Mouse (Mus musculus): ENCODE results near the gene Bax. TPM values are rescaled to one million over a fixed set of nuclear protein-coding genes. Genes with fewer than 3 reads are reported as not detected.
"Not testable (repeated sequence)": the region's sequence is repeated elsewhere in the genome, so short reads cannot be mapped to it uniquely, and the experiment has no call there.

Gene Bax
- polyA plus RNA-seq, 1 experiment from 2014 or later = 288 TPM

DNA sequence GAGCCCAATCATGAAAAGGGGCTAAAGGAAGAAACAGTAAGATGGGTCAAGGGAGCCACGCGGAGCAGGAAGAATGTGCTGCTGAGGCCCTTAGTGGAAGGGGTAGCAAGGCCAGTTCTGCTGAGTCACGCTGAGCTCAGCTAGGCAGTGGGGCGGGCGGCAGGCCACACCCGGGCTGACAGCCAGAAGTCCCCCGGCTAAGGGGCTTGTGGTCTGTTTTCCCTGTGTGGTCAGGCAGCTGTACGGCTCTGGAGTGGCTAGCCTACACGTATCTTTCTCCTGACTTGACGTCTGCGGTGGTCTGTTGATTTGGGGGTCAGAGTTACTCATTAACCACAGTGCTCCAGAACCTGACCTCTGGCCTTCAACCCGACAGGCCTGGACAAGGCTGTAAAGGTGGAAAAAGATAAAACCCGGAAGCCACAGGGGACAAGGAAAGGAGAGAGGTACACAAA lies 5.8 kb downstream of the Bax start:
- Histone ChIP-seq H3K9ac (replicated peaks) (no peak overlapping the region), H3K27me3 (no peaks in the 10 kb centered on the region), H3K4me1 (peaks cover 48% of the 10 kb centered on the region), H3K27ac (replicated peaks) (peak overlapping the region; percentile 96), H3K4me2 (replicated peaks) (peak overlapping the region; percentile 56; the same call in 1 of the 2 replicates), H3K4me3 (no peak overlapping the region), H3K36me3 (peaks cover 47% of the 10 kb centered on the region), H3K9me3 (no peaks in the 10 kb centered on the region)
- 49% methylated on average over 13 of the region's 13 CpGs for WGBS
- ATAC-seq (replicated peaks) = no peak

DNA sequence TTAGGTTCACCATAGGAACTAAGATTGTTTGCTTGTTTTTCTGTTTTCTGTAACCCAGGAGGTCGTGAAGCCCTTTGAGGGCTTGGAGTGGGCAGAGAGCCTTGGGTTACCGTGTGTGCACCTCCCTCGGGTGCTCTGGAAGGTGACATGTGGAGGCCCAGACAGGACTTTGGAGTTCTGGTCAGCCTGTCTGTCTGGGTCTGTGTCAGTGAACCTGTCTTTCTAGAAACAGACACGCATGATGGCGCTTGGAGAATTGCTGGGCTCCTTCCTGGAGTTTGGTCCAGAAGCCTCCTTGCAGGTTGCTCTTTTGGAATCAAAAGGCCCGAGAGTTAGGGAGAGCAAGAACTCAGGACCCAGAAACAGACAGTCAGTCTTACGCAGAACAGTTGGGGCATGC lies 6.3 kb downstream of the Bax start:
- Histone ChIP-seq H3K4me3 (peak overlapping the region; percentile 93), H3K4me1 (peaks cover 43% of the 10 kb centered on the region), H3K27ac (replicated peaks) (peak overlapping the region; percentile 96), H3K27me3 (no peaks in the 10 kb centered on the region), H3K9ac (replicated peaks) (peak overlapping the region; percentile 41), H3K9me3 (no peaks in the 10 kb centered on the region), H3K4me2 (replicated peaks) (peak overlapping the region; percentile 56), H3K36me3 (peaks cover 48% of the 10 kb centered on the region)
- 79% methylated on average over 7 of the region's 7 CpGs for WGBS
- peak; percentile 2; the same call in 1 of the 2 replicates for ATAC-seq (replicated peaks)

DNA sequence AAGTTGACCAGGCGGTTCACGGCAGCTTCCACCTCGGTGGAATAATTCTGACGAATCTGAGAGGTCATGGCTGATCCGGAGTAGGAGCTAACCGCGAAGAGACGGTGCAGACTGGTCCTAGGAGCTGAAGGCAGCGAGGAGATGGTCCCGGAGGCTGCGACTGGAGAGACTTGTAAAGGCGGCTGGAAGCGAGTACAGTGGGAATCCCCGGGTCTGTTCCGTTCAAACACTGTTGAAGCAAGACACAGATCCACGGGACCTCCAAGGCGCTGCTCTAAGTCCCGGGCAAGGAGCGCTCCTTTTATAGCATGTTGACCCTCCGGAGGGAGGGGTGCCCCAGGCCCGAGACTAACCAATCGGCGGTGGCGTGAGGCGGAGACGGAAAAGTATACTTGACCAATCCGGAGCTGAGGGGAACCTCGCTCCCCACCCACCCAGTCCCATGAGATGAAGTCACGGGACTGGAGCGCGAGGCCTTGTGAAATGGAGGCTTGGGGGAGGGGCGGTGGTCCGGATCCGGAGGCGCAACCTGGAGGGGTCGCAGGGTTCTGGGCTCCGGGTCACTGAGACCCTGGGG lies 7.0 kb downstream of the Bax start, which contains the start of gene Ftl1:
Ftl1 (minus strand) TSS at position 321 of the 577 bp plus-strand sequence.
- Histone ChIP-seq H3K36me3 (peaks cover 47% of the 10 kb centered on the region), H3K4me1 (peaks cover 36% of the 10 kb centered on the region), H3K27ac (replicated peaks) (peak within 1 kb of the TSS; percentile 96), H3K9ac (replicated peaks) (peak within 1 kb of the TSS; percentile 93), H3K4me3 (peak within 1 kb of the TSS; percentile 93), H3K4me2 (replicated peaks) (peak within 1 kb of the TSS; percentile 63)
- not testable (repeated sequence) for H3K27me3 ChIP-seq, H3K9me3 ChIP-seq
- under 1% methylated on average over 31 of the region's 37 CpGs for WGBS
- peak; percentile 95 for ATAC-seq (replicated peaks)

DNA sequence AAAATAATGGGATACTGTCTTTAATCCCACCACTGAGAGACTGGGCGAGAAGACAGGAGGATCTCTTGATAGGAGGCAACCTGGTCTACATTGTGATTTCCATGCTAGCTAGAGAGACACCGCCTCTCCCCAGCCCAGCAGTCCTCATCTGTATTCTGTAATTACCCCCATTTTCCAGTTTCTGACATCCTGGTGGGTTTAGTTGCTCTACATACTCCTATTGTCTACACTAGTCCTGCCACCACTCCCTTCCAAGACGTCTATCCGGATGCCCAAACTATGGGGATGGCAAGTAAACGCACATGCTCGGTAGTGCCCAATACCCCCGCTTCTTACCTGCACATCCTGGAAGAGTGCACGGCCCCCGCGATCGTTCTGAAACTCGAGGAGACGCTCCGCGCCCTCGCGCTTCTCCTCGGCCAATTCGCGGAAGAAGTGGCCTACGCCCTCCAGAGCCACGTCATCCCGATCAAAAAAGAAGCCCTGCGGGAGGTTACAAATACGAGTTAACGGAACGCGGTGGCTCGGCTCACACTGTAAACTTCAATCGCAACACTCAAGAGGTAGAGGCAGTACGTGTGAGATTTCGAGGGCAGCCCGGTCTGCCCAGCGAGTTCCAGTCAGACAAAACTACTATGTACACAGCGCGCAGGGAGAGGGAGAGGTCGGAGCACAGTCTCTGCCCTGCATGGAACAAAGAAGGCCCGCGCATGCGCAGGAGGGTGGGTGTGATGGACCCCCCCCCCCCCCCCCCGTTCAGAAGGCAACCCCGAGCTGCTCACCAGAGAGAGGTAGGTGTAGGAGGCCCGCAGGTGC lies 7.7 kb downstream of the Bax start:
- H3K9me3 ChIP-seq = no peaks in the 10 kb centered on the region
- peak; percentile 77 for ATAC-seq (replicated peaks)
- peak overlapping the region; percentile 63 for H3K4me2 ChIP-seq (replicated peaks)
- H3K4me3 ChIP-seq = peak overlapping the region; percentile 93
- H3K4me1 ChIP-seq = peaks cover 35% of the 10 kb centered on the region
- WGBS = under 1% methylated on average over 43 of the region's 43 CpGs
- H3K9ac ChIP-seq (replicated peaks) = peak overlapping the region; percentile 93
- H3K36me3 ChIP-seq = peaks cover 50% of the 10 kb centered on the region
- H3K27ac ChIP-seq (replicated peaks) = peak overlapping the region; percentile 96
- no peaks in the 10 kb centered on the region for H3K27me3 ChIP-seq

DNA sequence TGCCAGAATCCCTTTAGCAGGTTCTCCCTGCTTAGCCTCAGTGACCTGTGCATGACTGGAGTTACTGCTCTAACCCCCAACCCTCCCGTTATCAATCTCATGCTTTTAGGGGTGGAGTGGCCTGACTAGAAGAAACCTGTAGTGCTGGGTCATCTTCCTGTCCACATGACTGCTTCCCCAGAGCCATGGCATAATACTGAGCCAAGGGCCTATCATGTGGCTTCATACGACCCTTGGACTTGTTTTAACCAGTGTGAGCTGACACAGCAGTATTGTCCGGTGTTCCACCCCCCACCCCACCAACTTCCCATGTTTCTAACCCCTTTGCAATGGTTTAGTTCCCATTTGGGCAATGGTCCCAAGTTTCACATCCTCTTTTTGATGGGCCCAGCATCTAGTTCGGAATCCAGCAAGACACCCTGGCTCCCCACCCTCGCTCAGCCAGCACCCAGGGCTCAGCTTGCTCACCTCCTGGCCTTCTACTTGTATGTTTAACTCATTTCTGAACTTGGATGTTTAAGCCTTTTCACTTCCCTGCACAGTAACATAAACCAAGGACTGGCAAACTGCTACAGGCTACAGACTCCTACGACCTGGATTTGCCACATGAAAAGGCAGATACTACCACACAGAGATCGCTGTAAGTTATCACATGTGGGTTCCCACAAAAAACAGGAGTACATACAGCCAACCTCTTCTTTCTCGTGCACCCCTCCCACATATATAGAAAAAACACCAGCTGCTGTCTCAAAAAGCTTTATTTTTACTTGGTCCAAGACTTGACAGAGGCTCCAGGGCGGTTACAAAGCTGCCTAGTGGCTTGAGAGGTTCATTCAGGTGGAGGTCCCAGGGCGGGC lies 9.3 kb downstream of the Bax start:
- Histone ChIP-seq H3K27ac (replicated peaks) (peak overlapping the region; percentile 96), H3K36me3 (peaks cover 37% of the 10 kb centered on the region), H3K4me3 (peak overlapping the region; percentile 93), H3K4me1 (peaks cover 32% of the 10 kb centered on the region), H3K4me2 (replicated peaks) (peak overlapping the region; percentile 63), H3K9ac (replicated peaks) (peak overlapping the region; percentile 93), H3K9me3 (no peaks in the 10 kb centered on the region), H3K27me3 (no peaks in the 10 kb centered on the region)
- no peak for ATAC-seq (replicated peaks)
- WGBS = 71% methylated on average over 10 of the region's 10 CpGs

DNA sequence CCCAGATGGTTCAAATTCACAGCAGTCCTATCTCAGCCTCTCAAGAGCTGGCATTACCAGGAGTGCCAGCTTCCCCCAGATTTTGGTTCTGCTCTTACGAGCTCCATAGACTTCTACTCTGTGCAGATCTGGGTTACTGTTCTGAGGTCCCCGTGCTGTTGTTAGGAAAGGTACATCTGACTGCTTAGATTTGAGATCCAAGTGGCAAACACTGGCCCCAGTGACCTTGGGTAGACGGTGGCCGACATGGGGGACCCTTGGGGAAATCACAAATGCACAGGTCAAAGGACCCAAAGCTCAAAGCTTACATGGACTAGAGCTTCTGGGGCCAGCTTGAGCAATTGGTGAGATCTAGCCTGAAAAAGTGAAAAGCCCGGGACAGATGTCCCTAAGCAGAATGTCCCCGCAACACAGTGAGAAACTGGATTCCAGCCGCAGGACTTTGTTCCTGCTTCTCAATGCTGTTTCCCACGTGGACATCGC lies 9.9 kb downstream of the Bax start:
- H3K9me3 ChIP-seq = no peaks in the 10 kb centered on the region
- H3K27me3 ChIP-seq = no peaks in the 10 kb centered on the region
- peaks cover 32% of the 10 kb centered on the region for H3K4me1 ChIP-seq
- ATAC-seq (replicated peaks) = no peak
- peak overlapping the region; percentile 63 for H3K4me2 ChIP-seq (replicated peaks)
- peaks cover 31% of the 10 kb centered on the region for H3K36me3 ChIP-seq
- peak overlapping the region; percentile 93; the same call in 1 of the 2 replicates for H3K9ac ChIP-seq (replicated peaks)
- H3K4me3 ChIP-seq = peak overlapping the region; percentile 93; the same call in 1 of the 2 replicates
- H3K27ac ChIP-seq (replicated peaks) = peak overlapping the region; percentile 96
- WGBS = 59% methylated on average over 9 of the region's 9 CpGs

DNA sequence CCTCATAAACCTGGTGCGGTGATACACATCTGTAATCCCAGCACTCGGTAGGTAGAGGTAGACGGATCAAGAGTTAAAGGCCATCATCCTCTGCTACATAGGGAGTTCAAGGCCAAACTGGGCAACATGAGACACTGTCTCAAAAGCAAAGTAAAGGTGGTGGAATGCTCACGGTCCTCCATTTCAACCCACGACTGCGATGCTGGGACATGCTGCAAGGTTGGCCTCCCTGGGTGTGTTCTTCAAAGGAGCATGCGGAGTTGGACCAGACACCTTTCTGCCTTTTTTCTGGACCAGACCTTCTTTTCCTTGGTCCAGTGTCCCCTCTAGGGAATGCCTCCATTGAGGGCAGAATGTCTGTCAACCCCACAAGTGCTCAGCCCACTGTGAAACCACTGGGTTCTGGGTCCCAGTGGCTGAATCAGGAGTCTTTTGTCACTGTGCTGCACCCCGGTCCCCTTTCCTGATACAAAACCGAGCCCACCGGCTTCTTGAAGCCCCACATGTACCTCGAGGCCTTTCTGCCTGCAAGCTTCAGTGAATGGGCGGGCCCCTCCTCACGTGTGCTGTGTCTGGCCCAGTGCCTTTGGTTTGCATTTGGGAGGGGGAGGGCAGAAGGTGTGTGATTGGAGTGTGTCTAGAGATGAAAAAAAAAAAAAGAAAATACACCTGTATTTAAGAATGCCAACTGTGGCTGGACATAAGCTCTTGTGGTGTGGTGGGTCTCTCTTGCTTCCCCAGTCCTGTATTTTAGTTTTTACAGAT lies 10.6 kb downstream of the Bax start:
- 75% methylated on average over 13 of the region's 13 CpGs for WGBS
- H3K4me2 ChIP-seq (replicated peaks) = no peak overlapping the region
- no peak overlapping the region for H3K4me3 ChIP-seq
- peaks cover 32% of the 10 kb centered on the region for H3K4me1 ChIP-seq
- H3K27ac ChIP-seq (replicated peaks) = 0 out of 2 replicates have a peak overlapping the region, but pooled peaks have one; percentile 96
- H3K9ac ChIP-seq (replicated peaks) = no peak overlapping the region
- no peaks in the 10 kb centered on the region for H3K9me3 ChIP-seq
- ATAC-seq (replicated peaks) = no peak
- H3K27me3 ChIP-seq = no peaks in the 10 kb centered on the region
- H3K36me3 ChIP-seq = peaks cover 31% of the 10 kb centered on the region

DNA sequence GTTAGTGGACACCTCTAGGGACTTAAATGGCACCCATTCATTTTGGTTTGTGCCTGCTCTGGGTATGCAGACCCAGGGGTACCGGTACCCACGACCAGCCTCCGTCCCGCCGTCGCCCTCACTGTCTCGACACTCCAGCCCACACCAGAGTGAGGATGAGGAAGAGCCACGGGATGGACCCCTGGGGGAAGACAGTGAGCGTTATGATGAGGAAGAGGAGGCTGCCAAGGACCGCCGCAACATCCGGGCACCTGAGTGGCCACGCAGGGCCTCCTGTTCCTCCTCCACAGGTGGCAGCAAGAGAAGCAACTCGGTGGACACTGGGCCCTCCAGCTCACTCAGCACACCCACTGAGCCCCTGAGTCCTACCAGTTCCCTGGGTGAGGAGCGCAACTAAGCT lies 11.7 kb downstream of the Bax start:
- H3K9me3 ChIP-seq = no peaks in the 10 kb centered on the region
- no peak overlapping the region for H3K27ac ChIP-seq (replicated peaks)
- H3K4me3 ChIP-seq = no peak overlapping the region
- WGBS = 88% methylated on average over 15 of the region's 15 CpGs
- peaks cover 21% of the 10 kb centered on the region for H3K4me1 ChIP-seq
- no peak overlapping the region for H3K9ac ChIP-seq (replicated peaks)
- no peaks in the 10 kb centered on the region for H3K27me3 ChIP-seq
- H3K36me3 ChIP-seq = peaks cover 32% of the 10 kb centered on the region
- H3K4me2 ChIP-seq (replicated peaks) = no peak overlapping the region
- ATAC-seq (replicated peaks) = no peak

DNA sequence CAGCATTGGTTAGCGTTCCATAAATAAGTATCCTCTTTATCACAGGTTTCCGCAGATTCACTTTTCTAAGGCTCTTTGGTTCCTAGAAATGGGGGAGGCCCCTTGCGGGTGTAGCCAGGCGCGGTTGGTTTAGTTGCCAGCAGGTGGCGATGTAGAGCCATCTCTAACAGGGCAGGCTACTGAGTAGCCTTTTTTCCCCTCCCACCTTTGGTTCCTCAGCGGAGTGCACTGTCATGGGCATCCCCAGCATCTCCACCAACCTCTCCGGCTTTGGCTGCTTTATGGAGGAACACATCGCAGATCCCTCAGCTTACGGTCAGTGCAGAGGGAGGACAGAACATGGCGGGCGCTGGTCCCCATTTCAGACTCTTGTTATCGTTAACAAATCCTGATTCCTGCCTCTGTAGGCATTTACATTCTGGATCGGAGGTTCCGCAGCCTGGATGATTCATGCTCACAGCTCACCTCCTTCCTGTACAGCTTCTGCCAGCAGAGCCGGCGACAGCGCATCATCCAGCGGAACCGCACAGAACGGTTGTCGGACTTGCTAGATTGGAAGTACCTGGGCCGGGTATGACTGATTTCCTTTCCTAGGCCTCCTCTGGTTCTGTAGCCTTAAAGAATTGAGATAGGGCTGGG lies 15.2 kb downstream of the Bax start:
- Histone ChIP-seq H3K4me1 (peaks cover under 1% of the 10 kb centered on the region; the same call in 1 of the 2 replicates), H3K4me3 (no peak overlapping the region), H3K27me3 (no peaks in the 10 kb centered on the region), H3K9ac (replicated peaks) (no peak overlapping the region), H3K4me2 (replicated peaks) (no peak overlapping the region), H3K36me3 (peaks cover 19% of the 10 kb centered on the region; the same call in 1 of the 2 replicates), H3K27ac (replicated peaks) (no peak overlapping the region), H3K9me3 (no peaks in the 10 kb centered on the region)
- ATAC-seq (replicated peaks) = peak; percentile 67
- WGBS = 51% methylated on average over 23 of the region's 23 CpGs

DNA sequence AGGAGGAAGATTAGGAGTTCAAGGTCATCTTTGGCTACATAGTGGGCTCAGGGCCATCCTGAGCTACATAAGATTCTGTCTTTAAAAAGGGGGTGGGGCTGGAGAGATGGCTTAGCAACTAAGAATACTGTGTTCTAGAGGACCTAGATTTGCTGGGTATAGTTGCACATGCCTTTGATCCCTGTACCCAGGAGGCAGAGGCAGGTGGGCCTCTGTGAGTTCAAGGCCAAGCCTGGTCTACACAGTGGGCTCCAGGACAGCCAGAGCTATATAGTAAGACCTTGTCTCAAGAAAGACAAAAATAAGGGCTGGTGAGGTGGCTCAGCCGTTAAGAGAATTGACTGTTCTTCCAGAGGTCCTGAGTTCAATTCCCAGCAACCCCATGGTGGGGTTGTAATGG lies 16.7 kb downstream of the Bax start:
- no peaks in the 10 kb centered on the region for H3K27me3 ChIP-seq
- no peak overlapping the region for H3K4me2 ChIP-seq (replicated peaks)
- H3K4me1 ChIP-seq = no peaks in the 10 kb centered on the region
- no peak overlapping the region for H3K4me3 ChIP-seq
- H3K9ac ChIP-seq (replicated peaks) = no peak overlapping the region
- 94% methylated on average over 1 of the region's 1 CpGs for WGBS
- H3K36me3 ChIP-seq = peaks cover 16% of the 10 kb centered on the region; the same call in 1 of the 2 replicates
- no peak overlapping the region for H3K27ac ChIP-seq (replicated peaks)
- ATAC-seq (replicated peaks) = no peak
- H3K9me3 ChIP-seq = no peaks in the 10 kb centered on the region

All from forebrain, embryonic 15.5 days (tissue).